Mouse (Mus musculus): ENCODE results near the gene Sept9.
A peak's percentile ranks its signal among the peaks of the same experiment; 100 is the strongest.

Gene Sept9

GRCm38 (mm10) chr11:117218498-117218897, 19.0 kb downstream of the Sept9 start:
- no peak for DNase-seq (ENCODE audit: inconsistent age in 2 of 2, low spot score in 1 of 2)

GRCm38 (mm10) chr11:117220777-117221176, 21.3 kb downstream of the Sept9 start:
- no peak for DNase-seq (ENCODE audit: inconsistent age in 2 of 2, low spot score in 1 of 2)

GRCm38 (mm10) chr11:117221182-117221581, 21.7 kb downstream of the Sept9 start:
- DNase-seq (ENCODE audit: inconsistent age in 2 of 2, low spot score in 1 of 2): peak in 1 of 2 experiments; percentile 37

GRCm38 (mm10) chr11:117222899-117223298, 23.4 kb downstream of the Sept9 start:
- DNase-seq (ENCODE audit: inconsistent age in 2 of 2, low spot score in 1 of 2): no peak

GRCm38 (mm10) chr11:117224804-117225203, 25.3 kb downstream of the Sept9 start:
- peak in 1 of 2 experiments; percentile 43 for DNase-seq (ENCODE audit: inconsistent age in 2 of 2, low spot score in 1 of 2)

- DNase-seq (ENCODE audit: inconsistent age in 2 of 2, low spot score in 1 of 2): no peak
Observed at GRCm38 (mm10) chr11:117225531-117226213, 26.2 kb downstream of the Sept9 start.

- DNase-seq (ENCODE audit: inconsistent age in 2 of 2, low spot score in 1 of 2): no peak
Observed at GRCm38 (mm10) chr11:117226214-117226535, 26.7 kb downstream of the Sept9 start.

GRCm38 (mm10) chr11:117228139-117228538, 28.7 kb downstream of the Sept9 start:
- no peak for DNase-seq (ENCODE audit: inconsistent age in 2 of 2, low spot score in 1 of 2)

GRCm38 (mm10) chr11:117231551-117231950, 32.1 kb downstream of the Sept9 start:
- DNase-seq (ENCODE audit: inconsistent age in 2 of 2, low spot score in 1 of 2): peak; percentile 84 to 85

GRCm38 (mm10) chr11:117232032-117232431, 32.6 kb downstream of the Sept9 start:
- DNase-seq (ENCODE audit: inconsistent age in 2 of 2, low spot score in 1 of 2): peak; percentile 83 to 88

- peak; percentile 76 to 88 for DNase-seq (ENCODE audit: inconsistent age in 2 of 2, low spot score in 1 of 2)
Observed at GRCm38 (mm10) chr11:117232886-117233458, 33.5 kb downstream of the Sept9 start.

- DNase-seq (ENCODE audit: inconsistent age in 2 of 2, low spot score in 1 of 2): peak in 1 of 2 experiments; percentile 31
Observed at GRCm38 (mm10) chr11:117233818-117234217, 34.4 kb downstream of the Sept9 start.

GRCm38 (mm10) chr11:117235086-117235897, 35.8 kb downstream of the Sept9 start:
- peak; percentile 87 to 95 for DNase-seq (ENCODE audit: inconsistent age in 2 of 2, low spot score in 1 of 2)

- peak in 1 of 2 experiments; percentile 33 for DNase-seq (ENCODE audit: inconsistent age in 2 of 2, low spot score in 1 of 2)
Observed at GRCm38 (mm10) chr11:117235898-117236459, 36.5 kb downstream of the Sept9 start.

- peak; percentile 90 to 98 for DNase-seq (ENCODE audit: inconsistent age in 2 of 2, low spot score in 1 of 2)
Observed at GRCm38 (mm10) chr11:117238169-117238568, 38.7 kb downstream of the Sept9 start.

- peak; percentile 77 to 88 for DNase-seq (ENCODE audit: inconsistent age in 2 of 2, low spot score in 1 of 2)
Observed at GRCm38 (mm10) chr11:117239617-117240016, 40.2 kb downstream of the Sept9 start.

- DNase-seq (ENCODE audit: inconsistent age in 2 of 2, low spot score in 1 of 2): peak; percentile 32 to 62
Observed at GRCm38 (mm10) chr11:117240322-117240721, 40.9 kb downstream of the Sept9 start.

GRCm38 (mm10) chr11:117240861-117241738, 41.6 kb downstream of the Sept9 start:
- peak; percentile 23 to 63 for DNase-seq (ENCODE audit: inconsistent age in 2 of 2, low spot score in 1 of 2)

GRCm38 (mm10) chr11:117242339-117243084, 43.1 kb downstream of the Sept9 start:
- peak in 1 of 2 experiments; percentile 50 for DNase-seq (ENCODE audit: inconsistent age in 2 of 2, low spot score in 1 of 2)
